Mouse (Mus musculus) forebrain, embryonic 12.5 days (tissue): ENCODE measurements around the gene Lmbr1l. TPM values are rescaled to one million over a fixed set of nuclear protein-coding genes. Genes with fewer than 3 reads are reported as not detected.

Experiments
- ATAC-seq: fragments of 200-750 bp; cut with Nextera tagmentation; 2 replicates; pipeline ENCODE4 v1.8.0; 2017; ENCODE audit warnings: moderate TSS enrichment; ENCODE audit not compliant: low FRiP score
- H3K27ac ChIP-seq: fragments of 300-500 bp; sonication (generic); 2 replicates; pipeline ENCODE4 v1.5.1; 2016; ENCODE audit warnings: mild to moderate bottlenecking
- H3K27me3 ChIP-seq: fragments of 300-500 bp; sonication (generic); 2 replicates; pipeline ENCODE4 v1.6.1; 2016; ENCODE audit warnings: mild to moderate bottlenecking
- H3K36me3 ChIP-seq: fragments of 300-500 bp; sonication (generic); replicated peaks from 2 replicates; pipeline ENCODE4 v1.6.1; 2016; ENCODE audit warnings: mild to moderate bottlenecking
- H3K4me1 ChIP-seq: fragments of 300-500 bp; sonication (generic); 2 replicates; pipeline ENCODE4 v1.6.1; 2016
- H3K4me2 ChIP-seq: fragments of 300-500 bp; sonication (generic); 2 replicates; pipeline ENCODE4 v1.6.1; 2016; ENCODE audit warnings: mild to moderate bottlenecking, moderate library complexity
- H3K4me3 ChIP-seq: fragments of 300-500 bp; sonication (generic); replicated peaks from 2 replicates; pipeline ENCODE4 v1.5.1; 2016; ENCODE audit warnings: mild to moderate bottlenecking
- H3K9ac ChIP-seq: fragments of 300-500 bp; sonication (generic); 2 replicates; pipeline ENCODE4 v1.6.1; 2016; ENCODE audit warnings: mild to moderate bottlenecking
- H3K9me3 ChIP-seq: fragments of 300-500 bp; sonication (generic); 2 replicates; pipeline ENCODE4 v1.6.1; 2016
- WGBS: fragments of 180-500 bp; shearing (Covaris S2); methylation state at CpG from one replicate; pipeline ENCODE4 v1.1.7; 2016; 5-methylcytosine and 5-hydroxymethylcytosine counted together
- polyA plus RNA-seq: library from polyadenylated mRNA; unstranded; fragments of >200 nt; fragmentation: Nextera tagmentation; extraction: Ambion mirVana; gene quantifications from 2 replicates; pipeline ENCODE4 v1.2.1, GENCODE M21; 2016

The Lmbr1l gene
- polyA plus RNA-seq, 1 experiment from 2014 or later, result 30.6 TPM

GRCm38 (mm10) chr15:98914903-98915302, 3.1 kb downstream of the Lmbr1l start:
- no peak overlapping the region for H3K4me2 ChIP-seq
- H3K4me3 ChIP-seq, result no peak overlapping the region
- 92% methylated on average over 6 of the region's 6 CpGs for WGBS
- ATAC-seq, result no peak
- H3K9me3 ChIP-seq, result no peaks in the 10 kb centered on the region
- no peaks in the 10 kb centered on the region for H3K27me3 ChIP-seq
- peaks cover 50% of the 10 kb centered on the region for H3K36me3 ChIP-seq
- peaks cover 27% of the 10 kb centered on the region for H3K4me1 ChIP-seq
- H3K9ac ChIP-seq, result no peak overlapping the region
- H3K27ac ChIP-seq, result no peak overlapping the region

GRCm38 (mm10) chr15:98904692-98905091, 13.3 kb downstream of the Lmbr1l start:
- peaks cover 66% of the 10 kb centered on the region for H3K36me3 ChIP-seq
- no peaks in the 10 kb centered on the region for H3K9me3 ChIP-seq
- H3K27me3 ChIP-seq, result peaks cover 11% of the 10 kb centered on the region; the same call in 1 of the 2 replicates
- WGBS, result 26% methylated on average over 10 of the region's 10 CpGs
- no peak overlapping the region for H3K27ac ChIP-seq
- no peak overlapping the region for H3K4me3 ChIP-seq
- peak; percentile 58; the same call in 1 of the 2 replicates for ATAC-seq
- no peak overlapping the region for H3K9ac ChIP-seq
- H3K4me2 ChIP-seq, result no peak overlapping the region
- no peaks in the 10 kb centered on the region for H3K4me1 ChIP-seq

- no peaks in the 10 kb centered on the region for H3K9me3 ChIP-seq
- ATAC-seq, result no peak
- H3K4me1 ChIP-seq, result peaks cover 12% of the 10 kb centered on the region
- WGBS, result 89% methylated on average over 2 of the region's 2 CpGs
- peaks cover 45% of the 10 kb centered on the region for H3K36me3 ChIP-seq
- H3K4me3 ChIP-seq, result no peak overlapping the region
- no peak overlapping the region for H3K9ac ChIP-seq
- H3K4me2 ChIP-seq, result no peak overlapping the region
- H3K27me3 ChIP-seq, result peaks cover 32% of the 10 kb centered on the region
- H3K27ac ChIP-seq, result no peak overlapping the region
These were observed 15.4 kb downstream of the Lmbr1l start for GRCm38 (mm10) chr15:98902600-98902999.

- H3K4me3 ChIP-seq, result no peak overlapping the region
These were observed 16.5 kb downstream of the Lmbr1l start for GRCm38 (mm10) chr15:98901530-98901929.

GRCm38 (mm10) chr15:98897928-98898800, 19.9 kb downstream of the Lmbr1l start, which contains the start of gene Dhh:
Gene Dhh (minus strand): TSS chr15:98898540.
- ATAC-seq, result peak; percentile 34
- peaks cover 76% of the 10 kb centered on the region for H3K27me3 ChIP-seq
- H3K9ac ChIP-seq, result 0 out of 2 replicates have a peak within 1 kb of the TSS, but pooled peaks have one; percentile 9
- peaks cover 3% of the 10 kb centered on the region; the same call in 1 of the 2 replicates for H3K36me3 ChIP-seq
- peaks cover 44% of the 10 kb centered on the region for H3K4me1 ChIP-seq
- peak within 1 kb of the TSS; percentile 24 for H3K4me3 ChIP-seq
- H3K4me2 ChIP-seq, result peak within 1 kb of the TSS; percentile 45
- 1% methylated on average over 41 of the region's 41 CpGs for WGBS
- no peak within 1 kb of the TSS for H3K27ac ChIP-seq
- H3K9me3 ChIP-seq, result no peaks in the 10 kb centered on the region

More at GRCm38 (mm10) chr15:98901530-98901929, 16.5 kb downstream of the Lmbr1l start:
- ATAC-seq, result no peak
- H3K27me3 ChIP-seq, result peaks cover 42% of the 10 kb centered on the region
- no peaks in the 10 kb centered on the region for H3K9me3 ChIP-seq
- WGBS, result 56% methylated on average over 1 of the region's 1 CpGs
- H3K9ac ChIP-seq, result no peak overlapping the region
- H3K27ac ChIP-seq, result no peak overlapping the region
- peaks cover 36% of the 10 kb centered on the region for H3K36me3 ChIP-seq
- no peak overlapping the region for H3K4me2 ChIP-seq
- peaks cover 15% of the 10 kb centered on the region for H3K4me1 ChIP-seq

- no peak overlapping the region for H3K27ac ChIP-seq
- no peak for ATAC-seq
- H3K4me3 ChIP-seq, result peak overlapping the region; percentile 24
- peaks cover 44% of the 10 kb centered on the region for H3K4me1 ChIP-seq
- H3K9ac ChIP-seq, result no peak overlapping the region
- no peaks in the 10 kb centered on the region for H3K9me3 ChIP-seq
- H3K4me2 ChIP-seq, result peak overlapping the region; percentile 45
- peaks cover 83% of the 10 kb centered on the region for H3K27me3 ChIP-seq
- 2% methylated on average over 10 of the region's 10 CpGs for WGBS
- H3K36me3 ChIP-seq, result no peaks in the 10 kb centered on the region
These were observed 20.5 kb downstream of the Lmbr1l start for GRCm38 (mm10) chr15:98897495-98897894.

- Histone ChIP-seq H3K27ac (0 out of 2 replicates have a peak overlapping the region, but pooled peaks have one; percentile 19), H3K4me1 (peaks cover 47% of the 10 kb centered on the region), H3K9me3 (no peaks in the 10 kb centered on the region), H3K27me3 (peaks cover 97% of the 10 kb centered on the region), H3K4me2 (peak overlapping the region; percentile 56), H3K9ac (peak overlapping the region; percentile 46), H3K36me3 (no peaks in the 10 kb centered on the region), H3K4me3 (peak overlapping the region; percentile 47)
- WGBS, result 1% methylated on average over 41 of the region's 41 CpGs
- ATAC-seq, result 0 out of 2 replicates have a peak, but pooled peaks have one; percentile 13
These were observed 22.1 kb downstream of the Lmbr1l start for GRCm38 (mm10) chr15:98895635-98896589.

GRCm38 (mm10) chr15:98894746-98895634, 23.0 kb downstream of the Lmbr1l start:
- Histone ChIP-seq H3K9ac (peak overlapping the region; percentile 46), H3K36me3 (no peaks in the 10 kb centered on the region), H3K27me3 (peaks cover 89% of the 10 kb centered on the region), H3K4me1 (peaks cover 47% of the 10 kb centered on the region), H3K27ac (0 out of 2 replicates have a peak overlapping the region, but pooled peaks have one; percentile 19), H3K4me3 (peak overlapping the region; percentile 47), H3K4me2 (peak overlapping the region; percentile 91), H3K9me3 (no peaks in the 10 kb centered on the region)
- WGBS, result 2% methylated on average over 38 of the region's 38 CpGs
- peak; percentile 34; the same call in 1 of the 2 replicates for ATAC-seq

GRCm38 (mm10) chr15:98893940-98894745, 23.9 kb downstream of the Lmbr1l start, which contains the start of gene Rhebl1:
Gene Rhebl1 (minus strand): TSS chr15:98894540.
- peak within 1 kb of the TSS; percentile 91 for H3K4me2 ChIP-seq
- H3K27me3 ChIP-seq, result peaks cover 81% of the 10 kb centered on the region
- no peaks in the 10 kb centered on the region for H3K36me3 ChIP-seq
- H3K9me3 ChIP-seq, result no peaks in the 10 kb centered on the region
- H3K27ac ChIP-seq, result no peak within 1 kb of the TSS
- peak within 1 kb of the TSS; percentile 47 for H3K4me3 ChIP-seq
- peak within 1 kb of the TSS; percentile 56 for H3K9ac ChIP-seq
- no peak for ATAC-seq
- WGBS, result under 1% methylated on average over 77 of the region's 77 CpGs
- H3K4me1 ChIP-seq, result peaks cover 47% of the 10 kb centered on the region

GRCm38 (mm10) chr15:98893036-98893435, 25.0 kb downstream of the Lmbr1l start:
- 38% methylated on average over 4 of the region's 4 CpGs for WGBS
- no peak overlapping the region for H3K9ac ChIP-seq
- ATAC-seq, result no peak
- no peaks in the 10 kb centered on the region for H3K9me3 ChIP-seq
- no peak overlapping the region for H3K27ac ChIP-seq
- peaks cover 40% of the 10 kb centered on the region for H3K4me1 ChIP-seq
- no peak overlapping the region for H3K4me3 ChIP-seq
- H3K4me2 ChIP-seq, result no peak overlapping the region
- H3K36me3 ChIP-seq, result no peaks in the 10 kb centered on the region
- peaks cover 70% of the 10 kb centered on the region for H3K27me3 ChIP-seq
